Mouse (Mus musculus) G1E (cell line): ENCODE results near the gene Mef2c. TPM values are rescaled to one million over a fixed set of nuclear protein-coding genes. Genes with fewer than 3 reads are reported as not detected.

Experiments used
- ATAC-seq: 2 replicates; pipeline ENCODE4 v1.8.0; 2016; ENCODE audit warnings: mild to moderate bottlenecking; ENCODE audit not compliant: insufficient number of reproducible peaks, poor library complexity, low FRiP score, severe bottlenecking; ENCODE audit errors: extremely low read depth
- DNase-seq: peaks from one replicate; pipeline ENCODE4 v3.0.0; 2012; ENCODE audit warnings: low spot score
- H3K27me3 ChIP-seq: 2 replicates; pipeline ENCODE4 v1.6.1; 2012; ENCODE audit warnings: mild to moderate bottlenecking, low read length, inconsistent platforms; ENCODE audit not compliant: insufficient read depth
- H3K36me3 ChIP-seq: replicated peaks from 2 replicates; pipeline ENCODE3; 2012; ENCODE audit warnings: mild to moderate bottlenecking, inconsistent platforms
- H3K4me1 ChIP-seq: 2 replicates; pipeline ENCODE4 v1.6.1; 2012; ENCODE audit warnings: low read depth, low read length, inconsistent platforms, mixed read lengths; ENCODE audit not compliant: insufficient read depth
- H3K4me3 ChIP-seq: 2 replicates; pipeline ENCODE4 v1.5.1; 2012; ENCODE audit warnings: low read depth, mild to moderate bottlenecking, inconsistent platforms, low read length, moderate library complexity, mixed read lengths
- H3K9me3 ChIP-seq: replicated peaks from 2 replicates; pipeline ENCODE4 v1.6.1; 2012; ENCODE audit warnings: inconsistent platforms
- CTCF ChIP-seq: IDR thresholded peaks from 2 replicates; pipeline ENCODE4 v1.5.1; 2012; ENCODE audit warnings: low read depth, low read length, inconsistent platforms, mixed read lengths
- GATA1 ChIP-seq: IDR thresholded peaks from 2 replicates; pipeline ENCODE4 v1.6.1; 2012; ENCODE audit warnings: borderline replicate concordance, low read length, inconsistent platforms, mixed read lengths
- GATA2 ChIP-seq: IDR thresholded peaks from 2 replicates; pipeline ENCODE4 v1.6.1; 2012; ENCODE audit warnings: low read depth, low read length, inconsistent platforms, borderline replicate concordance
- POLR2AphosphoS5 ChIP-seq: IDR thresholded peaks from 2 replicates; pipeline ENCODE4 v1.6.1; 2012; ENCODE audit warnings: low read depth, low read length, inconsistent platforms; ENCODE audit not compliant: insufficient replicate concordance
- TAL1 ChIP-seq: conservative IDR thresholded peaks from 2 replicates; pipeline ENCODE4 v1.6.1; 2012; ENCODE audit warnings: low read depth, low read length, inconsistent platforms, mixed read lengths
- polyA plus RNA-seq: library from polyadenylated mRNA; stranded (reverse); fragments of >175 nt; gene quantifications from 2 replicates; pipeline ENCODE4 v1.2.3, GENCODE M21; 2012
- total RNA-seq, 2 experiments: library from RNA; stranded (forward) in 1 of 2; stranded (reverse) in 1 of 2; fragments of 200-1000 nt in 1 of 2; fragments of >200 nt in 1 of 2; fragmentation: Nextera tagmentation in 1 of 2; gene quantifications; 2 replicates each; pipeline ENCODE4 v1.2.3; 2014 to 2017

Mef2c gene
- total and polyA plus RNA-seq, 3 experiments: 0.60 TPM; not detected in 2

DNA sequence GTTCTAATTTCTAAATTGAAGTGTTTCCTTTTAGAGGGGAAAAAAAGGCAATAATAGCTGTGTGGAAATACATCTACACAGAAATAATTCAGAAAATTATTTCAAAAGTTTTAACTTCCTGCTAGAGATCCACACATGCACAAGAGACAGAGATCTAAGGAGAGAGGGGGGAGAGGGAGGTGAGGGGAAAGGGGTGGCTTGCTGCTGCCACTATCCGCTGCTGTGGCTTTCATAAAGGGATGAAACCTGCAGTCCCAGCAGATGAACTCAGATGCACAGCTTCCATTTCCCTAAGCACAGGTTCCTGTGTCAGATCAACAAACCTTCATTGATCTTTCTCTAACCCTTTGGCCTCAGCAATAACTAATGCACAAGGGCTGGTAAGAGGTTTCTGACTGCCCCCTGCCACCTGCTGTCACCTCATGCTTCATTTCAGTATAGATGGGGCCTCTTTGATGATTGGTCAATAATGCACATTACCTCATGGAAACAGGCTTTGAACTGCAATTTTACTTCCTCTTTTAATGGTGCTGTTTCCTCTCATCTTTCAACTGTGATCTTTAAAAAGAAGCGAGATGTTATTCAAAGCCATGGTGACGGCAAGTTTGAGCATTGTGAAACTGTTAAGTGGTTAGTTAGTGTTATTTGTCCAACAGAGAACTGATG is 105.2 kb downstream of the Mef2c start:
- Histone ChIP-seq H3K36me3 (no peaks in the 10 kb centered on the region), H3K4me3 (no peak overlapping the region), H3K27me3 (no peaks in the 10 kb centered on the region), H3K4me1 (no peaks in the 10 kb centered on the region), H3K9me3 (no peaks in the 10 kb centered on the region)
- DNase-seq (no peak), ATAC-seq (no peak)
- TF ChIP-seq POLR2AphosphoS5 (no peak), CTCF (no peak), TAL1 (no peak), GATA1 (no peak), GATA2 (no peak)

DNA sequence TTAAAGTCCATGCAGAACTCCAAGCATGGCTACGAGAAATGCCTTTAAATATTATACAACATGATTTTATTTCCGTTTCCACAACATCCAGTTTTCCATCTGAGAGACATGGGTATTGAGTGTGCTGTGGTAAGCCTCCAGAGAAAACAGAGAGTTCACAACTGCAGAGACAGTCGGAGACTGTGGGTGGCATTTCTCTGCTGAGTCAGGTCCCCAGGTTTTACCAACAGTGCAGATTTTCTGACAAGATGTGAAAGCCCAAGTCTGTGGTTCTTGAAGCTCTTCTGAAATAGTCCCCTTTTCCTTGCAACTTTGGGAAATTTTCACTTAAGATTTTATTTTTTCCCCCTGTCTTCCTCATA is 105.7 kb downstream of the Mef2c start:
- no peaks in the 10 kb centered on the region for H3K9me3 ChIP-seq
- no peaks in the 10 kb centered on the region for H3K27me3 ChIP-seq
- ATAC-seq (no peak), DNase-seq (no peak)
- H3K36me3 ChIP-seq: no peaks in the 10 kb centered on the region
- H3K4me1 ChIP-seq: no peaks in the 10 kb centered on the region
- no peak overlapping the region for H3K4me3 ChIP-seq
- TF ChIP-seq GATA2: no peak
- TF ChIP-seq TAL1: no peak
- no peak for TF ChIP-seq POLR2AphosphoS5
- no peak for TF ChIP-seq GATA1
- no peak for TF ChIP-seq CTCF

DNA sequence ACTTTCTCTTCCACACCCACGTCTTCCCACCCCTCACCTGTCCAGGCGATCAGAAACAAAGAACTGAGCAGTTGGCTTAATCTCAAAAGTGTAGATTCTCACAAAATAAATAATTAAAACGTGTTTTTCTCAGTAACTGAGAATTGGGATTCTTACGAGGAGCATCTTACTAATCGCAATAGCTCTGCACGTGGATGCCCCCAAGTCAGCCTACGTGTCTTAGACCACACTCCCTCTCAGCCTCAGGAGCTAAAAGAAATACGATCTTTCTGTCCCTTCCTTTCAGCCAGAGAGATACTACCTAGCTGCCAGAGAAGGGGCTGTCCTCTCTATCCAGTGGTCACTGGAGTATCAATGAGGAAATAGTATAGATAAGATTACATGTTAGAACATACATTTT is 106.3 kb downstream of the Mef2c start:
- TF ChIP-seq POLR2AphosphoS5 (no peak), TAL1 (no peak), CTCF (no peak), GATA1 (no peak), GATA2 (no peak)
- no peaks in the 10 kb centered on the region for H3K36me3 ChIP-seq
- H3K9me3 ChIP-seq: no peaks in the 10 kb centered on the region
- H3K4me1 ChIP-seq: no peaks in the 10 kb centered on the region
- DNase-seq (no peak), ATAC-seq (no peak)
- no peaks in the 10 kb centered on the region for H3K27me3 ChIP-seq
- no peak overlapping the region for H3K4me3 ChIP-seq

DNA sequence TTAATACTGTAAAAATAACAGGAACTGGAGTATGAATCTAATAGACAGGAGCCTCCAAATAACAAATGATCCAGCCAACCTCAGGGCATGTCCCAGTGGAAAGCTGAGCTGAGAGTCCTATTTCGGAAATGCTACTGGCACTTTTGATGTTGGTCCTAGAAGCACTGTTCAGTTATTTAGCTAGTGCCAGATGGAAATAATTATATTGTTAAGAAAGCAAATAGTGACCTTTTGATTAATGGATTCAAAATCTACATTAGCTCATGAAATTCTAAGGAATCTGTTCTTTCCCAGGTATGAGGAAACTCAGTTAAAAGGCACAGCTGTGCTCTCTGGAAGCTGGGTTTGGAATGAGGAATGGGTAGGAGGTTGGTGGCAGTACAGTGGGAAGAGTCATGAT is 108.4 kb downstream of the Mef2c start:
- Histone ChIP-seq H3K36me3 (no peaks in the 10 kb centered on the region), H3K9me3 (no peaks in the 10 kb centered on the region)
- no peak for ATAC-seq

DNA sequence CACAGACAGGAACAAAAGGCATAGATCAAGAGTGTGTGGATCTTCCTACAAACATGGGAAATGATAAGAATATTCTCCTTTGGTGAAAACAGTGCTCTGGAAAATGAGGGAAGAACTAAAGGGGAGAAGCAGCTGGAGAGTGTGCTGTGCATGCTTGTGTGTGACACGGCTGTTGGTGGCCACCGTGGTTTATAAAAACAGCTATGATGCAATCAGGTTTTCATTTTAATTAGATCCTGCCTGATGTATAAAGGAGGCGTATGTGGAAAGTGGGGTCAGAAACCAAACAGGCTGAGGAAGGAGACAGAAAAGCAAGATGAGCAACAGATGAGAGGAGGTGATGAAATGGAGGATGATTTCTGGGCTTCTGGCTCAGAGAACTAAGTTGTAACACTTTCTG is 112.0 kb downstream of the Mef2c start:
- no peak for ATAC-seq
- no peaks in the 10 kb centered on the region for H3K36me3 ChIP-seq
- DNase-seq: no peak

More for the DNA sequence above, 108.4 kb downstream of the Mef2c start:
- TF ChIP-seq POLR2AphosphoS5 (no peak), GATA1 (no peak), TAL1 (no peak), CTCF (no peak), GATA2 (no peak)
- H3K4me3 ChIP-seq: no peak overlapping the region
- no peak for DNase-seq
- no peaks in the 10 kb centered on the region for H3K27me3 ChIP-seq
- no peaks in the 10 kb centered on the region for H3K4me1 ChIP-seq

DNA sequence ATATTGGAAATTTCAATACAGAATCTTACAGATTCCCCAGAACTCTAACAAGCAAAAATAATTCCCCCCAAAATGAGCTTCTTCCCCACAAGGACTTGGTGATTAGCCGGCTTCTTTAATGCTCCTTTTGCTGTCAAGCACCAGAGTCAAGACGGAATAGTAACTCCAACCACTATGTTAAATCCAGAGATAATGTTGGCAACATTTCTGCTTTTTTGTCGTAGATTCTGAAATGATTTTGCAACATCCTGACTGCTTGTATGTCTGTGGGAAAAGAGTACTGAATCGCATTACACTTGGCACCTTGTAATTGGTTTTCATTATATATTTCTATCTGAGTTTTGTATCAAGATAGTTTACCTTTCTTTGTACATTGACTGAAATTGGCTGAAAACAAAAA is 120.8 kb downstream of the Mef2c start:
- DNase-seq: no peak
- no peaks in the 10 kb centered on the region for H3K36me3 ChIP-seq
- H3K27me3 ChIP-seq: no peaks in the 10 kb centered on the region
- H3K4me3 ChIP-seq: no peak overlapping the region
- H3K9me3 ChIP-seq: no peaks in the 10 kb centered on the region
- H3K4me1 ChIP-seq: no peaks in the 10 kb centered on the region
- TF ChIP-seq TAL1 (no peak), GATA1 (no peak), CTCF (no peak), POLR2AphosphoS5 (no peak), GATA2 (no peak)
- no peak for ATAC-seq

More for the DNA sequence above, 112.0 kb downstream of the Mef2c start:
- Histone ChIP-seq H3K9me3 (no peaks in the 10 kb centered on the region), H3K4me3 (no peak overlapping the region), H3K27me3 (no peaks in the 10 kb centered on the region), H3K4me1 (no peaks in the 10 kb centered on the region)
- no peak for TF ChIP-seq CTCF
- TF ChIP-seq GATA2: no peak
- TF ChIP-seq TAL1: no peak
- no peak for TF ChIP-seq POLR2AphosphoS5

DNA sequence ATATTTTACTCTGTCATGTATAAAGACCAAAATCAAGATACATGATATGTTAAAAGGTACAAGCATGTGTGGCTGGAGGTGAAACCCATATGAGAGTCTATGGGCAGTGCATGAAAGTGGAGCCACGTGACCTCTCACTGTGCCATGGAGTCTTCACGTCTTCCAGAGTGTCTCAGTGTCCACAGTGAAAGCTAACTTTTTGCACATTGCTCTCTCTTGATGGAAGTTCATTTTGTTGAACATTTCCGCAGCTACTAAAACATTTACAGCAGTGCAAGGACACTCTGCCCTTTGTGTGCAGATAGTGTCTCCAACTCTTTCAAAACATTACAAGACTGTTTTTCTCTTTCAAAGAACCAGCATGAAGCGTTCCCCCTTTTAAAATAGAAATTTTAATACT is 123.6 kb downstream of the Mef2c start:
- DNase-seq: no peak
- Histone ChIP-seq H3K4me1 (no peaks in the 10 kb centered on the region), H3K4me3 (no peak overlapping the region), H3K36me3 (no peaks in the 10 kb centered on the region), H3K9me3 (no peaks in the 10 kb centered on the region), H3K27me3 (no peaks in the 10 kb centered on the region)
- TF ChIP-seq GATA2 (no peak), CTCF (no peak), TAL1 (no peak), POLR2AphosphoS5 (no peak), GATA1 (no peak)
- no peak for ATAC-seq
